Mouse (Mus musculus): ENCODE results near the gene Ripk4.
A peak's percentile ranks its signal among the peaks of the same experiment; 100 is the strongest.

Ripk4 gene

GRCm38 (mm10) chr16:97763061-97763989 lies at the start of gene Ripk4:
Gene Ripk4 (minus strand): TSS chr16:97763787.
- peak in 1 of 2 experiments; percentile 35 for DNase-seq (ENCODE audit: low spot score in 2 of 2)

- no peak for DNase-seq (ENCODE audit: low spot score in 2 of 2)
Observed at GRCm38 (mm10) chr16:97808881-97809280, 45.3 kb upstream of the Ripk4 start.

GRCm38 (mm10) chr16:97805646-97806045 lies 42.1 kb upstream of the Ripk4 start:
- no peak for DNase-seq (ENCODE audit: low spot score in 2 of 2)

GRCm38 (mm10) chr16:97804680-97805547 lies 41.3 kb upstream of the Ripk4 start:
- DNase-seq (ENCODE audit: low spot score in 2 of 2) = peak; percentile 48 to 83

- no peak for DNase-seq (ENCODE audit: low spot score in 2 of 2)
Observed at GRCm38 (mm10) chr16:97797950-97798869, 34.6 kb upstream of the Ripk4 start.

GRCm38 (mm10) chr16:97797212-97797611 lies 33.6 kb upstream of the Ripk4 start:
- DNase-seq (ENCODE audit: low spot score in 2 of 2) = no peak

- DNase-seq (ENCODE audit: low spot score in 2 of 2) = no peak
Observed at GRCm38 (mm10) chr16:97794256-97794655, 30.7 kb upstream of the Ripk4 start.

GRCm38 (mm10) chr16:97783057-97783456 lies 19.5 kb upstream of the Ripk4 start:
- no peak for DNase-seq (ENCODE audit: low spot score in 2 of 2)

GRCm38 (mm10) chr16:97778353-97779025 lies 14.9 kb upstream of the Ripk4 start:
- peak; percentile 52 to 79 for DNase-seq (ENCODE audit: low spot score in 2 of 2)

- no peak for DNase-seq (ENCODE audit: low spot score in 2 of 2)
Observed at GRCm38 (mm10) chr16:97766501-97766900, 2.9 kb upstream of the Ripk4 start.

- no peak for DNase-seq (ENCODE audit: low spot score in 2 of 2)
Observed at GRCm38 (mm10) chr16:97764626-97765025, 1.0 kb upstream of the Ripk4 start.

- DNase-seq (ENCODE audit: low spot score in 2 of 2) = no peak
Observed at GRCm38 (mm10) chr16:97763990-97764340, 378 bp upstream of the Ripk4 start.

- no peak for DNase-seq (ENCODE audit: low spot score in 2 of 2)
Observed at GRCm38 (mm10) chr16:97761782-97762181, 1.8 kb downstream of the Ripk4 start.

GRCm38 (mm10) chr16:97759681-97760080 lies 3.9 kb downstream of the Ripk4 start:
- no peak for DNase-seq (ENCODE audit: low spot score in 2 of 2)

- DNase-seq (ENCODE audit: low spot score in 2 of 2) = no peak
Observed at GRCm38 (mm10) chr16:97758288-97758687, 5.3 kb downstream of the Ripk4 start.

GRCm38 (mm10) chr16:97756460-97756859 lies 7.1 kb downstream of the Ripk4 start:
- DNase-seq (ENCODE audit: low spot score in 2 of 2) = no peak

- DNase-seq (ENCODE audit: low spot score in 2 of 2) = no peak
Observed at GRCm38 (mm10) chr16:97752316-97752941, 11.2 kb downstream of the Ripk4 start.

- no peak for DNase-seq (ENCODE audit: low spot score in 2 of 2)
Observed at GRCm38 (mm10) chr16:97751884-97752283, 11.7 kb downstream of the Ripk4 start.

GRCm38 (mm10) chr16:97748421-97748820 lies 15.2 kb downstream of the Ripk4 start:
- DNase-seq (ENCODE audit: low spot score in 2 of 2) = no peak

- no peak for DNase-seq (ENCODE audit: low spot score in 2 of 2)
Observed at GRCm38 (mm10) chr16:97738030-97738429, 25.6 kb downstream of the Ripk4 start.
